14 mouse cellular contexts compared by ENCODE assay signal in the genomic region with DNA sequence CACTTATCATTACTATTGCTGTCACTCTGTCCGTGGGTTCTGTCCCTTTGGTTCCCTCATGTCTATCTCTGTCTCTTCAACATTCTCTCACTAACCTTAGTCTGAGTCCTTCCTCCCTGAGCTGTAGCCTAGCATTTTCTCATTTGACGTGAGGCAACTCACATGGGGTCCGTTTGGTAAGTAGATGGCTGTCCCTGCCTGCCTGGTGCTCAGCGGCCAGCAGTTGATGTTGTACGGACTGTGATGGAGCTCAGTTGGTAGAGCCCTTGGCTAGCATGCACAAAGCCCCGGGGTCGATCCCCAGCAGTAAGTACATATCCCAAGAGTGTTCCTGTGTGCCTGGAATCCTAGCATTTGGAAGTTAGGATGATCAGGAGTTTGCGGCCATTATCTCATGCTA.
"Had no signal": no experiment of that assay in that cellular context is flagged by ENCODE, and none has a peak within 500 bp of the region (broad histone marks: within the 10 kb centered on the region; RNA-seq: fewer than 3 reads in every experiment).

No protein-coding gene starts in this region.

- DNase-seq: right cerebral cortex, postnatal 14 days; right cerebral cortex, postnatal 25 days; right cerebral cortex, postnatal 4 days; spleen, adult 18-20 months; thymus, adult 18-20 months; thymus, adult 2 months; thymus, postnatal 14 days; thymus, postnatal 25 days; thymus, postnatal 36 days; thymus, postnatal 4 days had no signal

- H3K4me3 ChIP-seq: neural tube, embryonic 13.5 days; neural tube, embryonic 15.5 days; stomach, embryonic 15.5 days had no signal

- H3K27ac ChIP-seq: neural tube, embryonic 13.5 days; neural tube, embryonic 15.5 days; stomach, embryonic 15.5 days; stomach, postnatal 0 days had no signal
